Mouse (Mus musculus): ENCODE measurements around the gene Taf1.

DNA sequence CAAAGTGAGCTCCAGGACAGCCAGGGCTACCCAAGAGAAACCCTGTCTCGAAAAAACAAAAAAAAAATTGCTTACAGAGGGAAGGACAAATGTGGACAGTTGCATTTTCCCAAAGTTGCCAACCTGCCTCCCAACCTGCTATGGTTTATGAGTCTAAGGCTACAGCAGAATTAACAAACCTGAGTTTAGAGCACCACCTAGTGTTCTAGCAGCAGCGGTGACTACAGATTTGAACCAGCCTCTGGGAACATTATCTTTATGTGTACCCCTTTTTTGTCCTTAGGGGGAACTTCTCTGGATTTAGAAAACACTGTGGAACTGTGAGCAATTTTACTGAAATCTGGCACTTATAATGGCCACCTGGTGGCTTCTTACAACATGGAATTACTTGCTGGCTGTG, 16.8 kb upstream of the Taf1 start:
- TF ChIP-seq POLR2A (IDR thresholded peaks at IDR 0.05; ENCODE audit: extremely low read depth, insufficient read depth, low read length) (no peak), CTCF (IDR thresholded peaks at IDR 0.05; ENCODE audit: extremely low read depth, insufficient read depth, low read length) (peak; percentile 47; the same call in 1 of the 2 replicates)

Data from cortical plate, adult 2 months (tissue).